Mouse (Mus musculus): ENCODE results near the gene 2410002F23Rik. TPM values are rescaled to one million over a fixed set of nuclear protein-coding genes. Genes with fewer than 3 reads are reported as not detected.

Gene 2410002F23Rik
- polyA plus RNA-seq, 1 experiment from 2014 or later = 210 TPM

GRCm38 (mm10) chr7:44262791-44263643 is 16.5 kb downstream of the 2410002F23Rik start:
- peak overlapping the region; percentile 52 for H3K9ac ChIP-seq
- peak overlapping the region; percentile 50 for H3K4me2 ChIP-seq
- no peaks in the 10 kb centered on the region for H3K36me3 ChIP-seq
- H3K27me3 ChIP-seq = peaks cover 43% of the 10 kb centered on the region
- 0 out of 2 replicates have a peak, but pooled peaks have one; percentile 38 for ATAC-seq (ENCODE audit: insufficient number of reproducible peaks, insufficient read depth, low FRiP score, low TSS enrichment, low read depth)
- peaks cover 6% of the 10 kb centered on the region; the same call in 1 of the 2 replicates for H3K4me1 ChIP-seq
- H3K4me3 ChIP-seq = peak overlapping the region; percentile 10
- H3K9me3 ChIP-seq = no peaks in the 10 kb centered on the region
- WGBS = 3% methylated on average over 34 of the region's 34 CpGs
- no peak overlapping the region for H3K27ac ChIP-seq

- ATAC-seq (ENCODE audit: insufficient number of reproducible peaks, insufficient read depth, low FRiP score, low TSS enrichment, low read depth) = no peak
- WGBS = 77% methylated on average over 11 of the region's 11 CpGs
- Histone ChIP-seq H3K27ac (no peak overlapping the region), H3K4me1 (peaks cover 4% of the 10 kb centered on the region; the same call in 1 of the 2 replicates), H3K4me2 (no peak overlapping the region), H3K36me3 (no peaks in the 10 kb centered on the region), H3K4me3 (no peak overlapping the region), H3K27me3 (peaks cover 42% of the 10 kb centered on the region), H3K9me3 (no peaks in the 10 kb centered on the region), H3K9ac (no peak overlapping the region)
Observed at GRCm38 (mm10) chr7:44268117-44268516, 21.6 kb downstream of the 2410002F23Rik start.

GRCm38 (mm10) chr7:44269397-44269796 is 22.9 kb downstream of the 2410002F23Rik start:
- H3K9ac ChIP-seq = no peak overlapping the region
- ATAC-seq (ENCODE audit: insufficient number of reproducible peaks, insufficient read depth, low FRiP score, low TSS enrichment, low read depth) = no peak

GRCm38 (mm10) chr7:44271309-44271708 is 24.8 kb downstream of the 2410002F23Rik start:
- H3K9me3 ChIP-seq = no peaks in the 10 kb centered on the region
- no peak overlapping the region for H3K27ac ChIP-seq
- no peak overlapping the region for H3K9ac ChIP-seq
- H3K4me2 ChIP-seq = no peak overlapping the region
- H3K4me3 ChIP-seq = no peak overlapping the region
- peaks cover 43% of the 10 kb centered on the region for H3K27me3 ChIP-seq
- H3K4me1 ChIP-seq = no peaks in the 10 kb centered on the region
- ATAC-seq (ENCODE audit: insufficient number of reproducible peaks, insufficient read depth, low FRiP score, low TSS enrichment, low read depth) = no peak
- no peaks in the 10 kb centered on the region for H3K36me3 ChIP-seq
- 75% methylated on average over 2 of the region's 2 CpGs for whole genome bisulfite sequencing

More at GRCm38 (mm10) chr7:44269397-44269796, 22.9 kb downstream of the 2410002F23Rik start:
- Histone ChIP-seq H3K27ac (no peak overlapping the region), H3K4me3 (no peak overlapping the region), H3K9me3 (no peaks in the 10 kb centered on the region), H3K4me2 (no peak overlapping the region), H3K4me1 (no peaks in the 10 kb centered on the region), H3K36me3 (no peaks in the 10 kb centered on the region), H3K27me3 (peaks cover 43% of the 10 kb centered on the region)
- 93% methylated on average over 2 of the region's 2 CpGs for WGBS

DNA sequence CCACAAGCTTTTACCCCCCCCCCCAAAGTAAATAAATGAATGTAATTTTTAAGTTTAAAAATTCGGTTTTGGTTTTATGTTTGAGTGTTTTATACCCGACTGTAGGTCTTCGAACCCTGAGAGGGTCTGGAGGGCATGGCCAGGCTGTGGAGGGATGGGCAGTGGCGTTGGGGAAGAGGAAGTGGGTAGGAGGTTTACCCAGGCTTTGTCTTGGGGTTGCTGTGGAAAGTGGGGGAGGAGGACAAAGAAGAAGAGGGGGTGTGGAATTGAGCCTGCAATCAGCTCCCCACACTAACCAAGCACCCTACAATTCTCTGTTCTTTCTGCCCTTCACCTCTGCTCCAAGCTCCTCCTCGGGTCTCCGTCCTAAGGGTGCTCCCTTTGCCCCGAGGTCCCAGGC is 26.0 kb downstream of the 2410002F23Rik start:
- no peak for ATAC-seq (ENCODE audit: insufficient number of reproducible peaks, insufficient read depth, low FRiP score, low TSS enrichment, low read depth)
- Histone ChIP-seq H3K36me3 (no peaks in the 10 kb centered on the region), H3K27ac (no peak overlapping the region), H3K9ac (no peak overlapping the region), H3K4me2 (no peak overlapping the region), H3K9me3 (no peaks in the 10 kb centered on the region), H3K4me3 (no peak overlapping the region), H3K4me1 (no peaks in the 10 kb centered on the region), H3K27me3 (peaks cover 36% of the 10 kb centered on the region)
- WGBS = 84% methylated on average over 7 of the region's 7 CpGs

DNA sequence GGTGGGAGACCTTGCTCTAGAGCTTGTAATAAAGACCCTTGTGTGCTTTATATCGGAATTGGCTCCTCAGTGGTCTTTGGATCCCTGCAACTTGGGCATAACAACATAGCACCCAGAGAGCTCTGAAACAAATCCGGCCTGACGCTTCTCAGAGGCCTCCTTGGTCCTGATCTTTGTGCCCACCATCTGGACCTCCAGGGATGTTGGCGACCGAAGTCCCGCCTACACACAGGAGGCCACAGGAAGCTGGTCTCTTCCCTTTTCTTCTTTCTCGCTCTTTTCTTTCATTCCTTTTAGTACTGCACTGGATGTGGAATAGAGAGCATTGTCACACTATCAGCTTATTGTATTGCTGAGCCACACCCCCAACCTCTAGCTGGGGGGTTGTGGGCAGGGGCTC is 26.9 kb downstream of the 2410002F23Rik start:
- Histone ChIP-seq H3K27me3 (peaks cover 32% of the 10 kb centered on the region), H3K4me1 (no peaks in the 10 kb centered on the region), H3K9me3 (peaks cover 5% of the 10 kb centered on the region; the same call in 1 of the 2 replicates), H3K4me3 (no peak overlapping the region), H3K27ac (no peak overlapping the region), H3K9ac (no peak overlapping the region), H3K36me3 (no peaks in the 10 kb centered on the region), H3K4me2 (no peak overlapping the region)
- ATAC-seq (ENCODE audit: insufficient number of reproducible peaks, insufficient read depth, low FRiP score, low TSS enrichment, low read depth) = no peak
- 74% methylated on average over 7 of the region's 7 CpGs for WGBS

DNA sequence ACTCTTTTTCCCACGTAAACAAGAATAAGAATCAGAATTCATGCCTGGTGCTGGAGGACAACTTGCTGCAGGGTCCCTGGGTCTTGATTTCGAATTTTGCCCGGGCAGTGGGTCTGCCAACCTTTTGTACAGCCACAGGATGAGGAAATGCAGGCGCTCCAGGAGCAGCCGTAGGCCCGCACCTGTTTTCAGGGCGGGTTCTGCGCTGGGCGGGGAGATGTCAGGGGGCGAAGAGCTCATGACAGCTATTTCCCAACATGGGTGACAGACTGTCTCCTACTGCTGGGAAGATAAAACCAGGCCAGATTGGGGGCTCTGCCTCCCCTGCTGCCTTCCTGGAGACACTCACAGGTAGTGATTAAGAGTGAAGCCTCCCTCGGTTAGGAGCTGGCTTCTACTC is 27.6 kb downstream of the 2410002F23Rik start:
- no peaks in the 10 kb centered on the region for H3K36me3 ChIP-seq
- H3K9ac ChIP-seq = no peak overlapping the region
- peaks cover 5% of the 10 kb centered on the region; the same call in 1 of the 2 replicates for H3K9me3 ChIP-seq
- no peak for ATAC-seq (ENCODE audit: insufficient number of reproducible peaks, insufficient read depth, low FRiP score, low TSS enrichment, low read depth)
- peaks cover 34% of the 10 kb centered on the region for H3K27me3 ChIP-seq
- no peak overlapping the region for H3K27ac ChIP-seq
- no peak overlapping the region for H3K4me3 ChIP-seq
- no peaks in the 10 kb centered on the region for H3K4me1 ChIP-seq
- H3K4me2 ChIP-seq = no peak overlapping the region
- WGBS = 34% methylated on average over 11 of the region's 11 CpGs

- ATAC-seq (ENCODE audit: insufficient number of reproducible peaks, insufficient read depth, low FRiP score, low TSS enrichment, low read depth) = no peak
- Histone ChIP-seq H3K36me3 (no peaks in the 10 kb centered on the region), H3K27me3 (peaks cover 34% of the 10 kb centered on the region), H3K9me3 (peaks cover 5% of the 10 kb centered on the region; the same call in 1 of the 2 replicates), H3K9ac (no peak overlapping the region), H3K4me1 (no peaks in the 10 kb centered on the region), H3K4me3 (no peak overlapping the region), H3K27ac (no peak overlapping the region), H3K4me2 (no peak overlapping the region)
- WGBS = 79% methylated on average over 3 of the region's 3 CpGs
Observed at GRCm38 (mm10) chr7:44275546-44275945, 29.0 kb downstream of the 2410002F23Rik start.

- 75% methylated on average over 9 of the region's 10 CpGs for WGBS
- no peak for ATAC-seq (ENCODE audit: insufficient number of reproducible peaks, insufficient read depth, low FRiP score, low TSS enrichment, low read depth)
- H3K27ac ChIP-seq = no peak overlapping the region
- no peak overlapping the region for H3K9ac ChIP-seq
- no peaks in the 10 kb centered on the region for H3K4me1 ChIP-seq
- no peak overlapping the region for H3K4me3 ChIP-seq
- no peaks in the 10 kb centered on the region for H3K36me3 ChIP-seq
- H3K9me3 ChIP-seq = peaks cover 5% of the 10 kb centered on the region; the same call in 1 of the 2 replicates
- peaks cover 34% of the 10 kb centered on the region for H3K27me3 ChIP-seq
- H3K4me2 ChIP-seq = no peak overlapping the region
Observed at GRCm38 (mm10) chr7:44276461-44277249, 30.1 kb downstream of the 2410002F23Rik start.

DNA sequence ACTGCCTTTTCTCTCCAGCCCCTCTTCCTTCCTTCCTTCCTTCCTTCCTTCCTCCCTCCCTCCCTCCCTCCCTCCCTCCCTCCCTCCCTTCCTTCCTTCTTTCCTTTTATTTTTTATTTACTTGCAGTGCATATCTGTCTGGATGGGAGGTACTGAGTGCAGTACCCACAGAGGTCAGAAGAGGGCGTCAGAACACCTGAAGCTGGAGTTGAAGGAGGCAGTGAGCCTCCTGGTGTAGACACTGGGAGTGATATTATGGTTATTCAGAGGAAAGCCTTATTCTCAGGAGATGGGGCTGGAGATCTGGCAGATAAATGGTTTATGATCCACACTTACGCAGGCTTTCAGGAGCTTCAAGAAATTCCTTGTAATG is 30.7 kb downstream of the 2410002F23Rik start:
- no peak overlapping the region for H3K4me2 ChIP-seq
- no peaks in the 10 kb centered on the region for H3K36me3 ChIP-seq
- peaks cover 5% of the 10 kb centered on the region; the same call in 1 of the 2 replicates for H3K9me3 ChIP-seq
- no peak overlapping the region for H3K27ac ChIP-seq
- H3K27me3 ChIP-seq = peaks cover 31% of the 10 kb centered on the region
- no peak overlapping the region for H3K4me3 ChIP-seq
- 43% methylated on average over 2 of the region's 2 CpGs for WGBS
- no peak overlapping the region for H3K9ac ChIP-seq
- no peak for ATAC-seq (ENCODE audit: insufficient number of reproducible peaks, insufficient read depth, low FRiP score, low TSS enrichment, low read depth)
- no peaks in the 10 kb centered on the region for H3K4me1 ChIP-seq

- Histone ChIP-seq H3K4me2 (no peak overlapping the region), H3K36me3 (no peaks in the 10 kb centered on the region), H3K4me1 (no peaks in the 10 kb centered on the region), H3K27me3 (peaks cover 7% of the 10 kb centered on the region), H3K4me3 (no peak overlapping the region), H3K9me3 (peaks cover 5% of the 10 kb centered on the region; the same call in 1 of the 2 replicates), H3K27ac (no peak overlapping the region), H3K9ac (no peak overlapping the region)
- 63% methylated on average over 1 of the region's 1 CpGs for WGBS
- no peak for ATAC-seq (ENCODE audit: insufficient number of reproducible peaks, insufficient read depth, low FRiP score, low TSS enrichment, low read depth)
Observed at GRCm38 (mm10) chr7:44280959-44281358, 34.4 kb downstream of the 2410002F23Rik start.

All from embryonic facial prominence, embryonic 13.5 days (tissue).